21 mouse cellular contexts compared by ENCODE assay signal in the genomic region with DNA sequence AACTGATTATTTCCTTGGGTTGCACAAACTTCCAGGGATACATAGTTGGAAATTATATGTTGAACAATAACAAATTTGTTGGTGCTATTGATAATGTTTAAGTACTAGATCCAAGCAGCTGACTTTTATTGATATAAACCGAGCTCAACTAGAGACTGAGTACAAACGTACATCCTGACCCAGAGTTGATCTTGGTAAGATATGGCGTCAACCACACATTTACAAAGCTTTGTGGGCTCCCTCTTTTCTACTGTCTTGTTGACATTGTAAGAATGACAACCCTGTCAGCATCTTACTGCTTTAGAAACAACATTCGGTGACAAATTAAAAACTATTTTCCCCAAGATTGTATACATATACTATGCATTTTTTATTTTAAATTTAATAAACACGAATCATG.
"Had no signal": no experiment of that assay in that cellular context is flagged by ENCODE, and none has a peak within 500 bp of the region (broad histone marks: within the 10 kb centered on the region; RNA-seq: fewer than 3 reads in every experiment).

No protein-coding gene starts in this region.

- ATAC-seq: liver, postnatal 0 days; lung, postnatal 0 days; midbrain, embryonic 16.5 days had no signal

- H3K4me1 ChIP-seq: liver, embryonic 15.5 days; lung, embryonic 15.5 days; neural tube, embryonic 13.5 days; neural tube, embryonic 15.5 days had no signal

- H3K27me3 ChIP-seq: liver, embryonic 15.5 days; lung, embryonic 15.5 days; megakaryocyte, embryonic 14.5 days; midbrain, embryonic 12.5 days; neural tube, embryonic 13.5 days; neural tube, embryonic 15.5 days had no signal

- DNase-seq: liver, postnatal 0 days; lung, adult 2 months; lung, postnatal 14 days; lung, postnatal 36 days; midbrain, embryonic 14.5 days; retina, postnatal 1 day; right cerebral cortex, adult 18-20 months; right cerebral cortex, postnatal 25 days; right cerebral cortex, postnatal 4 days; spleen, adult 18-20 months; thymus, adult 2 months; thymus, postnatal 25 days had no signal

- H3K4me2 ChIP-seq: liver, embryonic 15.5 days; lung, embryonic 15.5 days; midbrain, embryonic 12.5 days; neural tube, embryonic 13.5 days; neural tube, embryonic 15.5 days had no signal

- H3K4me3 ChIP-seq: liver, embryonic 15.5 days; lung, embryonic 15.5 days; megakaryocyte, embryonic 14.5 days; midbrain, embryonic 12.5 days; neural tube, embryonic 13.5 days; neural tube, embryonic 15.5 days had no signal

- H3K36me3 ChIP-seq: liver, embryonic 15.5 days; lung, embryonic 15.5 days; midbrain, embryonic 12.5 days; neural tube, embryonic 13.5 days; neural tube, embryonic 15.5 days had no signal

- H3K27ac ChIP-seq: liver, embryonic 15.5 days; lung, embryonic 15.5 days; macrophage; midbrain, embryonic 12.5 days; neural tube, embryonic 13.5 days; neural tube, embryonic 15.5 days had no signal

- H3K9ac ChIP-seq: liver, embryonic 15.5 days; liver, postnatal 0 days; lung, embryonic 15.5 days; midbrain, embryonic 12.5 days; neural tube, embryonic 13.5 days; neural tube, embryonic 15.5 days had no signal

- H3K9me3 ChIP-seq: liver, embryonic 15.5 days; lung, embryonic 15.5 days; megakaryocyte, embryonic 14.5 days; midbrain, embryonic 12.5 days; neural tube, embryonic 13.5 days; neural tube, embryonic 15.5 days had no signal
